Mouse (Mus musculus): ENCODE measurements around the gene Nfasc. TPM values are rescaled to one million over a fixed set of nuclear protein-coding genes. Genes with fewer than 3 reads are reported as not detected.

The Nfasc gene
- total and polyA plus RNA-seq, 2 experiments from 2014 or later = 32.7 to 59.2 TPM

- DNase-seq (ENCODE audit: low spot score) (no peak), ATAC-seq (ENCODE audit: low FRiP score) (no peak)
- Histone ChIP-seq H3K4me1 (ENCODE audit: insufficient read depth, low read length) (peaks cover 4% of the 10 kb centered on the region; the same call in 1 of the 2 replicates), H3K9me3 (ENCODE audit: low read length) (no peaks in the 10 kb centered on the region), H3K4me3 (ENCODE audit: low read depth, low read length) (no peak overlapping the region), H3K27me3 (ENCODE audit: insufficient read depth, low read length) (no peaks in the 10 kb centered on the region), H3K36me3 (ENCODE audit: insufficient read depth, low read length) (no peaks in the 10 kb centered on the region; the same call in 1 of the 2 replicates), H3K4me2 (ENCODE audit: low read depth, low read length, poor library complexity, severe bottlenecking) (no peak overlapping the region), H3K27ac (ENCODE audit: low read depth, low read length) (no peak overlapping the region), H3K9ac (replicated peaks; ENCODE audit: low read length, poor library complexity, severe bottlenecking) (no peak overlapping the region)
- no peak for TF ChIP-seq CTCF (IDR thresholded peaks at IDR 0.05)
- WGBS = 40% methylated on average over 6 of the region's 6 CpGs
Observed at GRCm38 (mm10) chr1:132564946-132565345, 176.7 kb downstream of the Nfasc start.

GRCm38 (mm10) chr1:132562337-132562795, 179.2 kb downstream of the Nfasc start:
- Histone ChIP-seq H3K4me3 (ENCODE audit: low read depth, low read length) (no peak overlapping the region), H3K27ac (ENCODE audit: low read depth, low read length) (peak overlapping the region; percentile 18; the same call in 1 of the 2 replicates), H3K9me3 (ENCODE audit: low read length) (no peaks in the 10 kb centered on the region), H3K9ac (replicated peaks; ENCODE audit: low read length, poor library complexity, severe bottlenecking) (no peak overlapping the region), H3K27me3 (ENCODE audit: insufficient read depth, low read length) (no peaks in the 10 kb centered on the region), H3K4me2 (ENCODE audit: low read depth, low read length, poor library complexity, severe bottlenecking) (no peak overlapping the region), H3K36me3 (ENCODE audit: insufficient read depth, low read length) (no peaks in the 10 kb centered on the region), H3K4me1 (ENCODE audit: insufficient read depth, low read length) (peaks cover 4% of the 10 kb centered on the region; the same call in 1 of the 2 replicates)
- no peak for ATAC-seq (ENCODE audit: low FRiP score)
- TF ChIP-seq CTCF (IDR thresholded peaks at IDR 0.05) = no peak
- 14% methylated on average over 10 of the region's 10 CpGs for WGBS
- DNase-seq (ENCODE audit: low spot score) = peak; percentile 69

GRCm38 (mm10) chr1:132560907-132561700, 180.5 kb downstream of the Nfasc start:
- DNase-seq (ENCODE audit: low spot score) (peak; percentile 79), ATAC-seq (ENCODE audit: low FRiP score) (no peak; the same call in 1 of the 2 replicates)
- no peak overlapping the region for H3K9ac ChIP-seq (replicated peaks; ENCODE audit: low read length, poor library complexity, severe bottlenecking)
- H3K4me2 ChIP-seq (ENCODE audit: low read depth, low read length, poor library complexity, severe bottlenecking) = no peak overlapping the region
- H3K4me1 ChIP-seq (ENCODE audit: insufficient read depth, low read length) = peaks cover 4% of the 10 kb centered on the region; the same call in 1 of the 2 replicates
- no peaks in the 10 kb centered on the region for H3K36me3 ChIP-seq (ENCODE audit: insufficient read depth, low read length)
- no peaks in the 10 kb centered on the region for H3K9me3 ChIP-seq (ENCODE audit: low read length)
- H3K27me3 ChIP-seq (ENCODE audit: insufficient read depth, low read length) = no peaks in the 10 kb centered on the region
- no peak overlapping the region for H3K27ac ChIP-seq (ENCODE audit: low read depth, low read length)
- no peak overlapping the region for H3K4me3 ChIP-seq (ENCODE audit: low read depth, low read length)
- no peak for TF ChIP-seq CTCF (IDR thresholded peaks at IDR 0.05)
- WGBS = 58% methylated on average over 8 of the region's 8 CpGs

- WGBS = 12% methylated on average over 6 of the region's 6 CpGs
- H3K27me3 ChIP-seq (ENCODE audit: insufficient read depth, low read length) = no peaks in the 10 kb centered on the region
- no peak for TF ChIP-seq CTCF (IDR thresholded peaks at IDR 0.05)
- ATAC-seq (ENCODE audit: low FRiP score) (no peak), DNase-seq (ENCODE audit: low spot score) (no peak)
- H3K36me3 ChIP-seq (ENCODE audit: insufficient read depth, low read length) = no peaks in the 10 kb centered on the region
- H3K4me1 ChIP-seq (ENCODE audit: insufficient read depth, low read length) = peaks cover 4% of the 10 kb centered on the region; the same call in 1 of the 2 replicates
- H3K4me2 ChIP-seq (ENCODE audit: low read depth, low read length, poor library complexity, severe bottlenecking) = no peak overlapping the region
- no peak overlapping the region for H3K9ac ChIP-seq (replicated peaks; ENCODE audit: low read length, poor library complexity, severe bottlenecking)
- H3K9me3 ChIP-seq (ENCODE audit: low read length) = no peaks in the 10 kb centered on the region
- no peak overlapping the region for H3K27ac ChIP-seq (ENCODE audit: low read depth, low read length)
- no peak overlapping the region for H3K4me3 ChIP-seq (ENCODE audit: low read depth, low read length)
Observed at GRCm38 (mm10) chr1:132559045-132559444, 182.6 kb downstream of the Nfasc start.

GRCm38 (mm10) chr1:132557901-132558631, 183.5 kb downstream of the Nfasc start:
- DNase-seq (ENCODE audit: low spot score) = peak; percentile 83

More at GRCm38 (mm10) chr1:132557901-132558631, 183.5 kb downstream of the Nfasc start:
- no peak overlapping the region for H3K4me3 ChIP-seq (ENCODE audit: low read depth, low read length)
- H3K9me3 ChIP-seq (ENCODE audit: low read length) = no peaks in the 10 kb centered on the region
- 16% methylated on average over 9 of the region's 9 CpGs for WGBS
- peak; percentile 48; the same call in 1 of the 2 replicates for ATAC-seq (ENCODE audit: low FRiP score)
- no peak overlapping the region for H3K27ac ChIP-seq (ENCODE audit: low read depth, low read length)
- no peaks in the 10 kb centered on the region for H3K36me3 ChIP-seq (ENCODE audit: insufficient read depth, low read length)
- TF ChIP-seq CTCF (IDR thresholded peaks at IDR 0.05) = 0 out of 2 replicates have a peak, but pooled peaks have one; percentile 5
- H3K9ac ChIP-seq (replicated peaks; ENCODE audit: low read length, poor library complexity, severe bottlenecking) = no peak overlapping the region
- peaks cover 4% of the 10 kb centered on the region; the same call in 1 of the 2 replicates for H3K4me1 ChIP-seq (ENCODE audit: insufficient read depth, low read length)
- no peaks in the 10 kb centered on the region for H3K27me3 ChIP-seq (ENCODE audit: insufficient read depth, low read length)
- no peak overlapping the region for H3K4me2 ChIP-seq (ENCODE audit: low read depth, low read length, poor library complexity, severe bottlenecking)
